Mouse (Mus musculus) gastrocnemius, adult 2 months (tissue): ENCODE measurements around the gene Palm2. TPM values are rescaled to one million over a fixed set of nuclear protein-coding genes. Genes with fewer than 3 reads are reported as not detected.

Experiments
- DNase-seq: peaks from one replicate; pipeline ENCODE4 v3.0.0; 2022
- H3K27ac ChIP-seq: fragments of 200-600 bp; 2 replicates; pipeline ENCODE4 v1.8.1; 2022; ENCODE audit warnings: mild to moderate bottlenecking
- H3K4me3 ChIP-seq: fragments of 200-600 bp; 2 replicates; pipeline ENCODE4 v1.8.1; 2022; ENCODE audit warnings: mild to moderate bottlenecking, moderate library complexity
- CTCF ChIP-seq: fragments of 200-600 bp; IDR thresholded peaks from 2 replicates; pipeline ENCODE4 v1.8.1; 2022; ENCODE audit warnings: antibody characterized with exemption, mild to moderate bottlenecking, moderate library complexity
- intact Hi-C: fragments of 180-260 bp; cut with DNase I; formaldehyde crosslinking; loops from one replicate; pipeline ENCODE4 v1.15.1; 2025
- total RNA-seq, 2 experiments: library from RNA; stranded (reverse); gene quantifications; 2 replicates each; pipeline ENCODE4 v1.2.3; 2021

Palm2 gene
- total RNA-seq, 2 experiments from 2014 or later, result 0.28 to 0.98 TPM

DNA sequence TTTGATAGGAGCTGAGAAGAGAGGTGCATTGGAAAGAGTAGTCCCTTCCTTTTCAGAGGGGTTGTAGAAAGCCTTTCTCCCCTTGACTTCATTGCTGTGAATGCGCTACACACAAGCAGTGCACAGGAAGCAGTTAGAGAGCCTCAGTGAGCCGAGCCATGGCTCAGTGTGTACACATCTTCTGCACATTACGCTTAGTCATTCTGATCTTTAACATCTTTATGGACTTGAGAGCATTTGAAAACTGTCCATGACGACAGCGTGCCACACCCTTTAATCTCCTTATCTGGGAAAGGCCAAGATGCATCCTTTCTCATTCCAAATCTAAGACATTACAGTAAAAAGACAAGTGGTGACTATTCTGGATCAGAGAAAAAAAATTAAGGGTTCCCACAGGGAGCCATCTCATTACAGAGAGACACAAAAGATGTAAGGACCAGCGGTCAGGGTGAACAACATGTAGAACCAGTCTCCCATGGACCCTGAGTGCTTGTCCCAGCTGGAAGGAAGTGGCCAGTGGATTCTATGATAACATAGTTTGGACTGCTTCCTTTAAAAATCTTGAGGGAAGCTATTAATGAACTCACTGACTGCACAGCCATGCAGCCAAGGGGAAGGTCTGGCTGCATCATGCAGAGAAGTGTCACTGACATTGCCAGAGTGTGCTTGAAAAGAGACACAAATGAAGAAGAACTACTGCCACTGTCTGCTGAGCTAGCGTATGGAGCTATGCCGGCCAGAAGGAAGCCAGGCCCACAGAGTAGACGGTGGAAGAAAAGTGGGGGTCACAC lies 91.4 kb downstream of the Palm2 start:
- no peak overlapping the region for H3K27ac ChIP-seq
- intact Hi-C loops, result no loop called here
- no peak for TF ChIP-seq CTCF
- DNase-seq, result no peak
- H3K4me3 ChIP-seq, result no peak overlapping the region

GRCm38 (mm10) chr4:57528296-57528695 lies 94.2 kb downstream of the Palm2 start:
- no peak for TF ChIP-seq CTCF
- no peak overlapping the region for H3K27ac ChIP-seq
- intact Hi-C loops, result no loop called here
- no peak for DNase-seq
- H3K4me3 ChIP-seq, result no peak overlapping the region

GRCm38 (mm10) chr4:57533686-57534085 lies 99.6 kb downstream of the Palm2 start:
- intact Hi-C loops, result no loop called here
- H3K27ac ChIP-seq, result no peak overlapping the region
- H3K4me3 ChIP-seq, result no peak overlapping the region
- DNase-seq, result no peak
- no peak for TF ChIP-seq CTCF

DNA sequence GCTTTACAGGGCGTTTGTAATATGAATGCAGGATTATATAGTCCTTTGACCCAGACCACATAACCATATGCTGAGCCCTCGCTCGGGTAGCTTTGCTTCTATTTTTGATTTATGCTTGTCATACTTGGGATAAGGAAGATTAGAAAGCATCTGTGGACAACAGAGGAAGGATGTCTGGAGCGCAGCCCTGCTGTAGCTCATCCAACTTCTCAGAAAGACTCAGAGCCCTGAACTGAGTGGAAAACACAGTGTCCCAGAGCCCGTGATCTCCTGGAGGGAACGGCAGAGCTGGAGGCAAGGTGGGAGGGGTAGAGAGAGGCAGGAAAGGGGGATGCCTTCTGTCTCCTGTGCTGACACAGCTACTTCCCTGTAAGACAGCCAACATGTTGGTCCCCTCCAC lies 100.2 kb downstream of the Palm2 start:
- H3K27ac ChIP-seq, result no peak overlapping the region
- no peak overlapping the region for H3K4me3 ChIP-seq
- TF ChIP-seq CTCF, result no peak
- no peak for DNase-seq
- intact Hi-C loops, result no loop called here

GRCm38 (mm10) chr4:57535087-57535486 lies 101.0 kb downstream of the Palm2 start:
- intact Hi-C loops, result no loop called here
- no peak for DNase-seq
- Histone ChIP-seq H3K4me3 (no peak overlapping the region), H3K27ac (no peak overlapping the region)
- peak; percentile 36; the same call in 1 of the 2 replicates for TF ChIP-seq CTCF

DNA sequence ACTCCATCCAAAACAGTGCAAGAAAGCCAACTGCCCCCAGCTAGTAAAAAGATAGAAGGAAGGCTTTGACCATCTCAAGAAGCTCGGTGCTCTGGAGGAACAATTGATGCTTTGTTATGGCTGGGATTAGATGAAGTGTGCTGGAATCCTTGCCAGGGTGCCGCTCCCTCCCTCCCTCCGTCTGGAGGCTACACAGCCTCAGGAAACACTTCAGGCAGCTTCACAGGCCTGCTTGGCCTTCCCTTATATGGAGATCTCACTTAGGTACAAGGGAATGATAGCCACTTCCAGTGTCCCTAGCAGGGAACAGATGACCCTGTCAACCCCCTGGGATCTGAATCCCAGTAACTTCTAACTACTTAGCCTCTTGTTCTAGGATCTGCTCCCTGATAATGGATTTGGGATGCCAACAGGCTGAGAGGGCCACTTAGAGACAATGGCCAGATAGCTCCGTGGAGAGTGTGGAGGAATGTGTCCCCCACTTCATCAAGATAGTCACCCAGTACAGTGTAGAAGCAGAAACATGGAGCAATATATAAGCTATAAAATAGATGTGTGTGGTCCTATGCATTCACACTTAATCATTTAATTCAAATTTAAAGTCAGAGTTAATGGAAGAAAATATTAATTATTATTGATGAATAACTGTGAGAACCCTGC lies 104.1 kb downstream of the Palm2 start:
- no peak for TF ChIP-seq CTCF
- no peak overlapping the region for H3K4me3 ChIP-seq
- H3K27ac ChIP-seq, result no peak overlapping the region
- DNase-seq, result no peak
- intact Hi-C loops, result no loop called here

GRCm38 (mm10) chr4:57543692-57544256 lies 109.7 kb downstream of the Palm2 start:
- DNase-seq, result no peak
- H3K4me3 ChIP-seq, result no peak overlapping the region
- no peak overlapping the region for H3K27ac ChIP-seq
- intact Hi-C loops, result no loop called here
- TF ChIP-seq CTCF, result no peak

- no peak for DNase-seq
- no peak overlapping the region for H3K27ac ChIP-seq
- no peak overlapping the region for H3K4me3 ChIP-seq
- intact Hi-C loops, result no loop called here
- no peak for TF ChIP-seq CTCF
These were observed 113.7 kb downstream of the Palm2 start for GRCm38 (mm10) chr4:57547785-57548184.

GRCm38 (mm10) chr4:57550216-57550615 lies 116.2 kb downstream of the Palm2 start:
- DNase-seq, result no peak
- no peak for TF ChIP-seq CTCF
- intact Hi-C loops, result no loop called here
- H3K4me3 ChIP-seq, result no peak overlapping the region
- no peak overlapping the region for H3K27ac ChIP-seq

DNA sequence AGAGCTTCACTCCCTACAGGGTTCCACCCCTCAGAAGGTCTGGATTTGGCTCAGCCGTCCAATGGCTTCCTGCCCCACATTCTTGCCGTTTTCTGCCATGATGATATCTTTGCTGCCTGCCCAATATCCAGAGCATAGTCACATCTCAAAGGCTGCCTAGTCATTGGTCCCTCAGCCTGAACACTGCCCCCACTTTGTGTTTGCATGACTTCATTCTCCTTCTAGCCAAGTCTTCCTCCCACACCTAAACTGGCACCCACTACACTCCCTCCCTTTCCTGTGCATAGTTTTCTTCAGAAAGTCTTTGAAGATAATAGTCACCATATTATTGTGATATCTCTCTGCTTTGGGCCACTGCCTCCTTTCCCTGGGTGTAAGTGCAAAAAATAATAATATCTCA lies 123.1 kb downstream of the Palm2 start:
- H3K27ac ChIP-seq, result no peak overlapping the region
- H3K4me3 ChIP-seq, result no peak overlapping the region
- no peak for DNase-seq
- intact Hi-C loops, result no loop called here
- no peak for TF ChIP-seq CTCF

DNA sequence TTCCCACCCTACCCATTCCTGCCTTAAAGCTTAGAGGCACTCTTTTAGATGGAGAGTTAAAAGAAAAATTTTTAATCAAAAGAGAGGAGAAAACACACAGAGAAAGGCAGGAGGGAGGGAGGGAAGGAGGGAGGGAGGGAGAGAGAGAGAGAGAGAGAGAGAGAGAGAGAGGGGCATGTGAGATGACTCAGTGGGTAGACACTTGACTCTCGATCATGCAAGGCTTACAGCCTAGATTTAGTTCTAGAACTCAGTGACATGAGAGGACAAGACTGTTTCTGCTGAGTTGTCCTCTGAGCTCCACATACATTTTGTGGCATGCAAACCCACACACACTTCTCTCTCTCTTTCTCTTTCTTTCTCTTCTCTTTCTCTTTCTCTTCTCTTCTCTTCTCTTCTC lies 125.4 kb downstream of the Palm2 start:
- no peak for DNase-seq
- no peak overlapping the region for H3K27ac ChIP-seq
- intact Hi-C loops, result no loop called here
- no peak overlapping the region for H3K4me3 ChIP-seq
- no peak for TF ChIP-seq CTCF

DNA sequence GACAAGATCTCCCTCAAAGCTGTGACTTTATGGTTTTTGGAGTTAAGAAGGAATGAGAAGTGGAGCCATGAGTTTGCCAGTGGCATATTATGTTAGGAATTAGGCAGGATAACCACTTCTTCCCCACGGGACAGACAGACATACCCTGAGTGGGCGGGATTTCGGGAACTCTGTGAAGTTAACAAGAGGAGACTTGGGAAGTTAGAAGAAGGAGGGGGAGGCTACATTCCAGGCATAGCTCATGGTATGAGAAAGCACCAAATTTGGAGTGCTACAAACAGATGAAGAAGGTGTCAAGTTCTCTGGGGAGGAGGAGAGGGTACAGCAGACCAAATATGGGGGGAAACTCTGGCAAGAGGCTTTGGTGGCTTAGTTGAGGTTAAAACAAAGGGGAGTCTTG lies 126.0 kb downstream of the Palm2 start:
- intact Hi-C loops, result no loop called here
- Histone ChIP-seq H3K4me3 (no peak overlapping the region), H3K27ac (peak overlapping the region; percentile 35; the same call in 1 of the 2 replicates)
- TF ChIP-seq CTCF, result no peak
- DNase-seq, result no peak

DNA sequence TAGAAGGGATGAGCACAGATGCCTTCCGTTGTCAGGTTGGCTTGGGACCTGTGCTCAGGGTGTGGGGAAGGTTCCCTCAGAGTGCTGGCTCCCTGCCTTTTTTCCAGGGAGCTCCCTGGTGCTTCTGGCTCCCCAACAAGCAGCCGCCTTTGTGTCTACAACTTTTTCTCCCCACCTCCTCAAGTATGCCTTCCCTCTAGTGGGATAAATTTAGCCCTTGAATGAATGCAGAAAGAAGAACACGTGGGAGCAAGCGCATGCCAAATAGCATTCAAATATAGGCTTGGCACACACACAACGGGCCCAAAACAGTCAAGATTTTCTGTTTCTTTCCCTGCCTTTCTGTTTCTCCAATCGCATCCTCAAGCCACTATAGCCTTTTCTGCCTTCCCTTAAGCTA lies 127.0 kb downstream of the Palm2 start:
- TF ChIP-seq CTCF, result no peak
- peak; percentile 26 for DNase-seq
- intact Hi-C loops, result no loop called here
- Histone ChIP-seq H3K27ac (peak overlapping the region; percentile 16; the same call in 1 of the 2 replicates), H3K4me3 (no peak overlapping the region; the same call in 1 of the 2 replicates)
